Mouse (Mus musculus) left cerebral cortex, adult 6 months (tissue): ENCODE measurements around the gene Vmn2r7. TPM values are rescaled to one million over a fixed set of nuclear protein-coding genes. Genes with fewer than 3 reads are reported as not detected.

ENCODE experiments used
- long read RNA-seq, 2 experiments: library from polyadenylated mRNA; unstranded; transcript quantifications; one replicate each; pipeline ENCODE4 v2.0.0; 2019 to 2020
- polyA plus RNA-seq: library from polyadenylated mRNA; unstranded; fragments of <200 nt; fragmentation: Nextera tagmentation; gene quantifications from 2 replicates; pipeline ENCODE4 v1.2.3, GENCODE M21; 2021

Gene Vmn2r7
- polyA plus RNA-seq: not detected in 2 replicates
- long read RNA-seq, experiment 1: 0 reads
- long read RNA-seq, experiment 2: 0 reads

DNA sequence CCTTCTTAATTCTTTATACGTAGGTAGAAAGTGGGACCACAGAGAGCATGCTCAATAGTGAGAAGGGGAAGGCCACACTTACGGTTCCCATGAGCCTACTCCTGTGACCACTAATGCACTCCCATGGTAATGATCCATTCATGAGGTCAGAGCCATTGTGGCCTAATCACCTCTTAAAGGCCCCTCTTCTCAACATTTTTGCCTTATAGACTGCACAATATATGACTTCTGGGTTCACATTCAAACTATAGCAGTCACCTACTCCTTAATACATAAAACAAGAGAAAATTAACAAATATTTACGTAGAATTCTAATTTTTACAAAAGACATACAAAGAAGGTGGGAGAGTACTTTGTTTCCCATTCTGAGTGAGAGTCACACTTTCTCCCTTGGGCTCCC is at the start of gene Vmn2r7:
Gene Vmn2r7, minus strand, starts transcription at position 101 of the 400 bp plus-strand sequence.

